Mouse (Mus musculus) cerebellum, postnatal 10 days (tissue): ENCODE measurements around the gene Gm40460.
"Not testable (repeated sequence)": the region's sequence is repeated elsewhere in the genome, so short reads cannot be mapped to it uniquely, and the experiment has no call there.

Experiments used
- DNase-seq, 2 experiments: peaks; one replicate each; pipeline ENCODE4 v3.0.0; 2021; ENCODE audit warnings: mixed read lengths in 2 of 2

Gm40460 gene

DNA sequence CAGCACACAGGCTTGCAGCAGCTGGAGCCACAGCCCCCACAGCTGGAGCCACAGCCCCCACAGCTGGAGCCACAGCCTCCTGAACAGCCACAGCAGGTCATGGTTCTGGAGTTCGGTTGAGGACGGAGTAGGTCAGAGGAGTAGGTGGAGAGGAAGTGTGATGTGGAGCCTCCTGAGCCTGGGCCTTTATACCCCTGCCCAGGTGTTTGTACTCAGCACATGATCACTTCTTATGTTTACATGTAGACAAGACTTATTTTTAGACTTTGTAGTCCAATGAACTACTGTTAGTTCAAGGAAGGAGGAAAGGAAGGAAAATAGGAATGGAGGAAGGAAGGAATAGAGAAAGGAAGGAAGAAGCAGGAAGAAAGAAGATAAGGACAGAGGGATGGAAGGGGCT, at the start of gene Gm40460:
Gene Gm40460, minus strand, starts transcription at position 101 of the 400 bp plus-strand sequence.
- DNase-seq, result no peak

DNA sequence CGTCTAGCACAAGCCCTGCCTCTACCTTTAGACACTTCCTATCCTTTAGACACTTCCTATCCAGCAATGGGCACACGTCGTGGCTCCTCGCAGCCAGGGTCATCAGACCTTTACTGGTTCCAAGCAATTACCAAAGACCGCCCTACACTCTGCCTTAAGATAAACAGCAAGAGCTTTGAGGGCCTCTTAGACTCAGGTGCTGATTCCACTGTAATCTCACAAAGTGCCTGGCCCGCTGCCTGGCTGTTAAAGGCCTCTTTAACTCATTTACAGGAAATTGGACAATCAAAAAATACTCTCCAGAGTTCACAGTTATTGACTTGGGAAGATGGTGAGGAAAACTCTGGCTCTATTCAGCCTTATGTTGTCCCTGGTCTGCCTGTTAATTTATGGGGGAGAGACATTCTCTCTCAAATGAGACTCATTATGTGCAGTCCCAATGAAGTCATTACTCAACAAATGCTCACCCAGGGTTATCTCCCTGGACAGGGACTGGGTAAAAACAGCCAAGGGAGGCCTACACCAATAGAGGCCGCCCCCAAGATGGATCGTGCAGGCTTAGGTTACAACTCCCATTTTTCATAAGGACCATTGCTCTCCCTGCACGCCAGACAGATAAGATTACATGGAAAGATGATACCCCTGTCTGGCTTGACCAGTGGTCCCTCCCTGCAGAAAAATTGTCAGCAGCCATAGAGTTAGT, 45.2 kb upstream of the Gm40460 start:
- DNase-seq, result not testable (repeated sequence)

DNA sequence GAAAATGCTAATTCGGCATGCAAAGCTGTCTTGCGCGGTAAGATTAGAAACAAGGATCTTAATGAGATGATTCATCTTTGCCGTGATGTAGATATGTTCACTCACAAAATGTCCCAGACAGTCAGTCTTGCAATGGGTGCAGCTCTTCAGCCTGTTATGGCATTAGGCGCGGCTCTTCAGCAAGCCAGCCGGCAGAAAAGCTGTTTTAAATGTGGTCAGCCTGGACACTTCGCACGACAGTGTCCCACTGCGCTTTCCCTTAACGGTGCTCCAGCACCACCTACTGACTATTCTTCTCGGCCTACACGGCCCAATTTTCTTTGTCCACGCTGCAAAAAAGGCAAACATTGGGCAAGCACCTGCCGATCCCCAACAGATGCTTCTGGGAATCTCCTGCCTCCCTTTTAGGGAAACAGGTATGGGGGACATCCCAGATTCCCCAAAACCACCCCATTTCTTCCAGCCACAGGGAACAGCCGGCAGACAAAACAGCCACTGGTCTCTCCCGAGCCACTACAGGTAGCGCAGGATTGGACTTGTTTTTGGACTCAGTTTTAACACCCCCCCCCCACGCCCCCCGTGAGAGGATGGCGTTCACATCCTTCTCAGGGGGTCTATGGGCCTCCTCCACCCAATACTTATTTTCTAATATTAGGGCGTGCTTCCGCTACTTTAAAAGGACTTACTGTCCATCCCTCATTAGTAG, 44.4 kb upstream of the Gm40460 start:
- peak; percentile 65 to 66 for DNase-seq

DNA sequence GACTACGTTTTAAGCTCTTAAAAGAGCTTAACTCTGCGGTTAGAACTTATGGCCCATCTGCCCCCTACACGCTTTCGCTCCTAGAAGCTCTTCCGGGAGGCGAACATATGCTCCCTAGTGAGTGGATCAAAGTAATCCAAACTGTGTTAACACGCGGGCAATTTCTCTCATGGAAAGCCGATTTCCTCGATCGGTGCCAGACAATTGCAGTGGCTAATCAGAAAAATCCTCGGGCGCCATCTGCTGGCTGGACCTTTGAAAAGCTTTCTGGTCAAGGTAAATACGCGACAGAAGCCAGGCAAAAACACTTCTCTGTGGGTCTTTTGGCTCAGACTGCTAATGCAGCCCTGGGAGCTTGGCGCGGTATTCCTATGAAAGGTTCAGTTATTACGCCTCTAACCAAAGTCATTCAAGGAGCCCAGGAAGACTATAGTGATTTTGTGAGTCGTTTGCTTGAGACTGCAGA, 43.8 kb upstream of the Gm40460 start:
- peak; percentile 98 to 99 for DNase-seq

DNA sequence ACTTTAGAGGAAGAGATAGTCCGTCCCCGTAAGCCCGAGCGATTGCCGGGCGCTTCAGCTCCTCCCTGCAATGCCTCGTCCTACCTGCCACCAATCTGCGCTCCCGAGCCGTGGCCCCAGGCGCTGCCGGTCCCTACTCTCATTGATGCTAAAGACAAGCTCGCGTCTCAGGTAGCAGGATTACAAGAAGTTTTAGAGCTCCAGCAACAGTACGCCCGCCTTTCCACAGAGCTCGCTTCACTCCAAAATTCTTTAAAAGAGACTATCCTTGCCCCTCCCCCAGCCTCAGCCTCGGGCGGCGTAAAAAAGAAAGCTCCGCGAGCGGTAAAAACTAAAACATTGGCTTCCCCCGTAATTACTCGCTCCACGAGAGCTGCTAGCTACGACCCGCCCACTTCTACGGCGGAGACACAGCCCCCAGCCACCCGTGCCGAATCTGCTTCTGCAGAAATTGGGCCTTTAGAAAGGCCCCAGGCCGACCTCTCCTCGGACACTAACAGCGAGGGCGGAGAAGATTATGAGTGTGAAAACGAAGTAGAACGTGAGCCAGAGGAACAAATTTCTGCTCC, 43.2 kb upstream of the Gm40460 start:
- DNase-seq, result peak; percentile 72 to 76

DNA sequence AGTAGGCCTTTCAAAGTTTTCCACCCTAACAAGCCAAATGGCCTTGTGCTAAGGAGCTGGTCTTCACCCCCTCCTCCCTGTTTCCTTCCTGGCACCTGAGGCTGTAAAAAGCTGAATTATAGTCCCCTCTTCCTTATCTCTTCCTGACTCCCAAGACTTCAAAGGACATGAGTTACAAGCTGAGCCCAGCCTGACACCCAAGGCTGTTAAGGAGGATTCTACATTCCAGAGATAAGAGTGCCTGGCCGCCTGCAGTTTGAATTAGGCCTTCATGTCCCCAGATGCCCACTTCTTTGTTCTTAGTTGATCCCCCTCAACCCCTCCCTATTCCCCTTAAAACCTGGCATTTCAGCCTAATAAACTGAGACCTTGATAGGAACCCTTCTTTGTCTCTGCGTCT, 42.0 kb upstream of the Gm40460 start:
- DNase-seq, result not testable (repeated sequence)

DNA sequence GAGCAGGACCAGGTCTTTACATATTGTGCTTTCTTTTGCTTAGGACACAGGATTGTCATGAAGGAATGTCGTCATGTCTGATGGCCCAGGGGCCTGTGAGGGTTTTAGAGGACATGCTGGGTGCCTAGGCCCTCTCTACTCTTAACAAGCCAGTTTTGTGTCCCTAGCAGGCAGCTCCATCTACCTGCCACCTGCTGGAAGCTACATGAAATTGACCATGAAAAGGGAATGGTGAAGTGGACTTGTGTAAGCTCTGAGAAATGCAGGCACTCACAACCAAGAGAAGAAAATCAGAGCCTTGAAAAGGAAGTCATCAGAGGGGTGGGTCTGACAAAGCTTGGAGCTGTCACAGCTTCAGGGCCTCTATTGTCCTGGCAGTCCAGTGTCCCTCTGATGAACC, 38.4 kb upstream of the Gm40460 start:
- DNase-seq, result not testable (repeated sequence)

DNA sequence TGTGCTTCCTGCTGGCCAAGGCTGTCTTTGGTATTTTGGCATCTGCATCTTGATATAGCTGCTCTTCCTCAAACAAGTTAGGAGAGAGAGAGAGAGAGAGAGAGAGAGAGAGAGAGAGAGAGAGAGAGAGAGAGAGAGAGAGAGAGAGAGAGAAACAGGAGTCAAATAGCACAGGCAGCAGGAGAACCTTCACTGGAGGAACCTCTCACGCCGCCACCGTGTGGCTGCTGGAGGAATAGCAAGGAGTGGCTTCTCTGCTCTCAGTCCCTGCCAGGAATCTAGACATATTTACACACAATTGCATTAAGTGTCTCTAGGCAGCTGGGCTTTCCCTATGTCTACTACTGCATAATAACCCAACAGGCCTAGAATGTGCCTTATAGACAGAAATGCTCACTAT, 37.3 kb upstream of the Gm40460 start:
- DNase-seq, result peak; percentile 88 to 89

DNA sequence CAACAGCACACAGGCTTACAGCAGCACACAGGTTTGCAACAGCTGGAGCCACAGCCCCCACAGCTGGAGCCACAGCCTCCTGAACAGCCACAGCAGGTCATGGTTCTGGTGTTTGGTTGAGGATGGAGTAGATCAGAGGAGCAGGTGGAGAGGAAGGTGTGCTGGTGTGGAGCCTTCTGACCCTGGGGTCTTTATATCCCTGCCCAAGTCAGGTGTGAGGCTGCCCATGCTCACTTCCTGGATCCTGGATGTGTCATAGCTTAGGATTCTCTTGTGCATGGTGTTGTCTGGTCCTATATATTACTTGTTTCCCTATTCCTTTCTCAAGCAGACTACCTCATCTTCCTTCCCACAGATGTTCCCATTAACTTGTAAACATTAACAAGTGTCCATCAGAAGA, 33.4 kb upstream of the Gm40460 start, which contains the start of gene Gm4559:
Gene Gm4559, minus strand, starts transcription at position 101 of the 400 bp plus-strand sequence.
- not testable (repeated sequence) for DNase-seq

DNA sequence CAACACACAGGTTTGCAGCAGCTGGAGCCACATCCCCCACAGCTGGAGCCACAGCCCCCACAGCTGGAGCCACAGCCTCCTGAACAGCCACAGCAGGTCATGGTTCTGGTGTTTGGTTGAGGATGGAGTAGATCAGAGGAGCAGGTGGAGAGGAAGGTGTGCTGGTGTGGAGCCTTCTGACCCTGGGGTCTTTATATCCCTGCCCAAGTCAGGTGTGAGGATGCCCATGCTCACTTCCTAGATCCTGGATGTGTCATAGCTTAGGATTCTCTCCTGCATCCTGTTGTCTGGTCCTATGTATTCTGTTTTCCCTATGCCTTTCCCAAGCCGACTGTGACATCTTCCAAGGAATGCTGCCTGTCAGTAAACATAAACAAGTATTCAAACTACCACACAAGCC, 17.4 kb upstream of the Gm40460 start, which contains the start of gene Gm2431:
Gene Gm2431, minus strand, starts transcription at position 101 of the 400 bp plus-strand sequence.
- DNase-seq, result not testable (repeated sequence)

DNA sequence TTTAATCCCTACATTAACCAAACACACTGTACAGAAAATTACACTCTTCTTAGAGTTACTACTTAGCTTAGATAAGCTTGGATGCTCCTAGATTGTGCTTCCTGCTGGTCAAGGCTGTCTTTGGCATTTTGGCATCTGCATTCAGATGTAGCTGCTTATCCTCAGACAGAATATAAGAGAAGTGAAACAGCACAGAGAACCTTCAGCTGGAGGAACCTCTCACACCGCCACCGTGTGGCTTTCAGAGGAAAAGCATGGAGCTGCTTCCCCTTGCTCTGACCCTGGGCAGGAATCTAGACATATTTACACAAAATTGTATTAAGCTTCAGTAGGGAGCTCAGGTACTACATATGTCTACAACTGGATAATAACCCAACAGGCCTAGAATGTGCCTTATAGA, 14.6 kb upstream of the Gm40460 start:
- DNase-seq, result peak; percentile 66 to 70

DNA sequence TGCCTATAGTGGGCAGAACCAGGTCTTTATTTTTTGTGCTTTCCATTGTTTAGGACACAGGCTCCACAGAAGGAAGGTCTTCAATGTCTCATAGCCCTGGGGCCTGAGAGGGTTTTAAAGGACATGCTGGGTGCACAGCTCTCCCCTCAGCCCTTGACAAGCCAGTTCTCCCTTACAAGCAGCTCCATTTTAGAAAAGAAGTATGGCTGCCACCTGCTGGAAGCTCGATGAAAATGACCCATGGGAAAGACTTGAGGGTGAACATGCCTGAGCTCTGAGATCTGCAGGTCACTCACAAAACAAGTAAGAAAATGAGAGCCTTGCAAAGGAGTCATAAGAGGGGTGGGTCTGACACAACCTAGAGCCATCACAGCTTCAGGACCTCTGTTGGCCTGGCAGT, 8.9 kb upstream of the Gm40460 start:
- DNase-seq, result peak; percentile 76 to 80

DNA sequence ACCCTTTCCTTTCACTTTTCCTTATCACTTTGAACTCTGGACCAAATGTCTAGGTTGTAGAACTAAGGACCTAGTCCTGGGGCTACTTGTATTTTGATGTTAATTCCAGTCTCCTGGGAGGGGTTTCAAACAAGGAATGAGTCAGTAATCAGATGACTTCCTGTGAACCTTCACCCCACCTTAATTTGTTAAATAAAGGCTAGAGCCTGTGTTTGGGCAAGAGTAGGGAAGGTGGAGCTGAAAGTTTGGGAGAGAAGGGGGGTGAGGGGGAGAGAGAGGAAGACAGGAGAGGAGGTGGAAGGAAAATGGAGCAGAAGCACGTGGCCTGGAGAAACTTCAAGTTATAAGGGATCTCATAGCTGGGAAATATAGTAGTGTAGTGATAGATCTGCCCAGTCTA, 9.3 kb downstream of the Gm40460 start:
- no peak for DNase-seq

DNA sequence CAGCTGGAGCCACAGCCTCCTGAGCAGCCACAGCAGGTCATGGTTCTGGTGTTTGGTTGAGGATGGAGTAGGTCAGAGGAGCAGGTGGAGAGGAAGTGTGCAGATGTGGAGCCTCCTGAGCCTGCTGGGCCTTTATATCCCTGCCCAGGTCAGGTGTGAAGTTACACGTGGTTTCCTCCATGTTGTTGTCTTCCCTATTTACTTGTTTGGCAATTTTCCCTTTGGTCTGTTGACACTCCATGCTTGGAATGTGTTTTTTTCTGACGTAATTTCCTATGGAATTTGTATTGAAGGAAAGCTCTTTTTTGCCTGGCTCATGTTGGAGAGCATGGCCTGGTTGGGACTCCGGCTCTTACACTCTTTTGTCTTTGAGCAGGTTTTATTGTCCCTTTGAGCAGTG, 11.0 kb downstream of the Gm40460 start, which contains the start of gene Krtap5-5:
Gene Krtap5-5, minus strand, starts transcription at position 101 of the 400 bp plus-strand sequence.
- DNase-seq, result not testable (repeated sequence)

DNA sequence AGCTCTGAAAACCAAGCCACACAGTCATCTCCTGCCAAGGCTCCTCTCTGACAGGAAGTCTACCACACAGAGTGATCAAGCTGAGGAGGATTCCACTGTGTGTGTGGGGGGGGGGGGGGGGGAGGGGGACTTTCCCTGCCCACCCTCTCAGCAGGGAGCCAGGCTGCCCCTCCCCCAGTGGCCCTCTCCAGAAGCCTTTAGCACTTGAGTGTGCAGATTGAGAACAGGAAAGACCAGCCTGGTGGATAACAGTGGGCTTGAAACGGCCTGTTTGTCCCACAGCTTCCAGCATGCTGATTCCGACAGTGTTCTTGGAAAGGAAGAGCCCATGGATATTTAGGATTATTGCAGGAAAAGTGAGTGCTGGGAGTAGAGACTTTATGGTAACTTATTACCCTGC, 16.4 kb downstream of the Gm40460 start:
- DNase-seq, result peak; percentile 20 to 25

DNA sequence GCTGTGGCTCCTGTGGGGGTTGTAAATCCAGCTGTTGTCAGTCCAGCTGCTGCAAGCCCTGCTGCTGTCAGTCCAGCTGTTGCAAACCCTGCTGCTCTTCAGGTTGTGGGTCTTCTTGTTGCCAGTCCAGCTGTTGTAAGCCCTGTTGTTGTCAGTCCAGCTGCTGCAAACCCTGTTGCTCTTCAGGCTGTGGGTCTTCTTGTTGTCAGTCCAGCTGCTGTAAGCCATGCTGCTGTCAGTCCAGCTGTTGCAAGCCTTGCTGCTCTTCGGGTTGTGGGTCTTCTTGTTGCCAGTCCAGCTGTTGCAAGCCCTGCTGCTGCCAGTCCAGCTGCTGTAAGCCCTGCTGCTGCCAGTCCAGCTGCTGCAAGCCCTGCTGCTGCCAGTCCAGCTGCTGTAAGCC, 28.7 kb downstream of the Gm40460 start:
- DNase-seq, result not testable (repeated sequence)

DNA sequence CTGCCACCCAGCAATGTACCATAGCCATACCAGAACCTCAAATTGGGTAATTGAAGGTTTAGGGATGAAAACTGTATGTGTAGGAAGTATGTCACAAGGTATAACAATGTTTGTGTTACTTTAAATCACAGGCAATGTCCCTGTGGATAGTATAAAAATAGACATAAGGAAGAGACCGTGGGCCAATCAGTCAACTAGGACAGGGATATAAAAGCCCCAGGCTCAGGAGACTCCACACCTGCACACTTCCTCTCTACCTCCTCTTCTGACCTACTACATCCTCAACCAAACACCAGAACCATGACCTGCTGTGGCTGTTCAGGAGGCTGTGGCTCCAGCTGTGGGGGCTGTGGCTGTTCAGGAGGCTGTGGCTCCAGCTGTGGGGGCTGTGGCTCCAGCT, 29.3 kb downstream of the Gm40460 start, which contains the start of gene Gm7579:
Gene Gm7579, plus strand, starts transcription at position 301 of the 400 bp plus-strand sequence.
- no peak for DNase-seq

DNA sequence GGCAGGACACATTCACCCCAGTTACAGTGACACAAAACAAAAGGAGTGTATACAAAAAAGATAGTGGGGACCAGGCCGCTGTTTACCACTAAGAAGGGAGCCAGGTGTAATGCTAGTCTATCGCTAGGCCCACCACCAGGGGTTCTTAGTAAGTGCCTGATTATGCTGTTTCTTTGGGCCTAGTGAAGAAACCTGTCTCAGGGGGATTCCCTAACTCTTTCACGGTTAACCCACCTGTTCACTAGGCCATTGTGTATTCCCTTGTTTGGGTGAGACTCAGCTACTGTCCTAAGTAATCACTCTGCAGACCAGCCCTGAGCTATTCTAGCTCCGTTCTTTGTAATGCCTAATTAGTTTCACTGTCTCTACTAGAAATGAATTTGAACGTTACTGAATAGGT, 34.0 kb downstream of the Gm40460 start:
- not testable (repeated sequence) for DNase-seq

DNA sequence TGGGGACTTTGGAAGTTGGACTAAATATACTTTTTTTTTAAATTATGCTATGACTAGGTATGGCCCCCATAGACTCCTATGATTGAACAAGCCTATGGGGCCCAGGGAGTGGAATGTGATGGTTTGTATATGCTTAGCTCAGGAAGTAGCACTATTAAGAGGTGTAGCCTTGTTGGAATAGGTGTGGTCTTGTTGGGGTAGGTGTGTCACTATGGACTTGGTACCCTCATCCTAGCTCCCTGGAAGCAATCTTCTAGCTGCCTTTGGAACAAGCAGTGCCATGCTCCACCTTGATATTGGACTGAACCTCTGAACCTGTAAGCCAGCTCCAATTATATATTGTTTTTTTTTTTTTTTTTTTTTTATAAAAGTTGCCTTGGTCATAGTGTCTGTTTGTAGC, 35.4 kb downstream of the Gm40460 start:
- no peak for DNase-seq

DNA sequence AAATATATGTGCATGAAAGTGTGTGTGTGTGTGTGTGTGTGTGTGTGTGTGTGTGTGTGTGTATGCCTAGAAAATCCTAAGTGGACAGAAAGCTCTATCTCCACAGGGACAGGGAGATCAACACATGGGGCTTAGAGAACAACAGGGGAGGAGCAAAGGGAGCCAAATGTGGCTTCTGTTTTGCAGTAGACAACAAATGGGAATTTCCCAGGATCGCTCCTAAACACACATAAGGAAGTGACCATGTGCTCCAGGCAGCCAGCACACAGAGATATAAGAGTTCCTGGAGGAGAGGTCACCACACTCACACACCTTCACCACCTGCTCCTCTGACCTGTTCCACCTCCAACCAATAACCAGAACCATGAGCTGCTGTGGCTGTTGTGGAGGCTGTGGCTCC, 39.8 kb downstream of the Gm40460 start, which contains the start of gene Krtap5-3:
Gene Krtap5-3, plus strand, starts transcription at position 301 of the 400 bp plus-strand sequence.
- DNase-seq, result no peak

DNA sequence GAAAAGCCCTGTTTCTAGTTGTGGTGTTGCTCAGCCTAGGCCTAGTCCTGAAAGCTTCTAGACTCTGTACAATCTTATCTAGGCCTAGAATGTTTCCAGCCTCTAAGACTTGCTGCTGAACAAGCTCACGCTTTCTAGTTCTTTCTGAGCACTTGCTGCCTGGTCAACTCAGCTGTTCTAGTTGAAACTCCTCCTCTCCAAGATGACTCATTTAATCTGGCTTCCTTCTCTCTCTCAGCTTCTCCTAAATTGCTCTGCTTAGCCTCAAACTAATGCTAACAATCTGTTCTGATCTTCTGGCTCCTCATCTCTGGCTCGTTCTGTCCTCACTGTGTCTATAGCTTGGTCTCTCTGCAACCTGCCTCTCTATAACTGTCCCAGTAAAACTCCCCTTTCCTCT, 42.1 kb downstream of the Gm40460 start:
- DNase-seq, result no peak
